Mouse (Mus musculus) stomach, postnatal 0 days (tissue): Measurements from ENCODE around the gene Gemin6.

ENCODE experiments used
- CTCF ChIP-seq: IDR thresholded peaks from 2 replicates; pipeline ENCODE4 v1.5.1; 2016; ENCODE audit warnings: antibody characterized with exemption, low read depth, mild to moderate bottlenecking, moderate library complexity
- EP300 ChIP-seq: optimal IDR thresholded peaks from 2 replicates; pipeline ENCODE3; 2016; ENCODE audit warnings: antibody characterized with exemption

DNA sequence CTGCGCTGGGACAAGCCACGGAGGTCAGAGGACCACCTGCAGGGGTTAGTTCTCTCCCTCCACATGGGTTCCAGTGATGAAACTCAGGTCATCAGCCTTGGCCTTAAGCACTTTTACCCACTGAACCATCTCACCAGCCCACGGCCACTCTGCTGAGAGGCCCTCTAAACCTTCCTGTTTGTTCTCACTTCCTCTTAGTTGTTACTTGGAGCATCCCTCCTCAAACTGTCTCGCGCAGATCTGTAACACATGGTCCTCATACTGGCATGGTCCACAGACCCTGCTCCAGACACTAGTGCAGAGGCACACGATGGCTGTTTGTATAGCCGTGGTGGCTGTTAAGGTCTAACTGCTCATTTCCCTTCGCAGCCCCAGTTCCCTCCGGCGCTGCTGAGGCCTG lies 40.6 kb upstream of the Gemin6 start:
- no peak for TF ChIP-seq CTCF
- no peak for TF ChIP-seq EP300
